ENCODE assay signal across 28 mouse cellular contexts in genomic region chr16:6380924-6381323, GRCm38 (mm10).
DNase-seq lines count a peak whose midpoint lies in the region; ATAC-seq lines count a peak whose summit lies in the region.
"Had no signal": no experiment of that assay in that cellular context is flagged by ENCODE, and none has a peak within 500 bp of the region (broad histone marks: within the 10 kb centered on the region; RNA-seq: fewer than 3 reads in every experiment).

No protein-coding gene starts in this region.

- no peaks in the 10 kb centered on the region for H3K36me3 ChIP-seq in intestine, embryonic 16.5 days (ENCODE audit: control insufficient read depth, insufficient read depth, low read length)
- H3K36me3 ChIP-seq: embryonic facial prominence, embryonic 10.5 days; embryonic facial prominence, embryonic 13.5 days; forebrain, embryonic 12.5 days; forebrain, embryonic 15.5 days; heart, embryonic 12.5 days; heart, embryonic 15.5 days had no signal

- no peak for ATAC-seq in intestine, embryonic 16.5 days
- ATAC-seq: CD4-positive, CD25-positive, alpha-beta regulatory T cell, adult 4 months; forebrain, embryonic 15.5 days had no signal

- no peaks in the 10 kb centered on the region for H3K9me3 ChIP-seq in intestine, embryonic 16.5 days (ENCODE audit: control insufficient read depth, low read length)
- H3K9me3 ChIP-seq: embryonic facial prominence, embryonic 10.5 days; embryonic facial prominence, embryonic 13.5 days; forebrain, embryonic 12.5 days; forebrain, embryonic 15.5 days; heart, embryonic 12.5 days; heart, embryonic 15.5 days had no signal

- WGBS in intestine, embryonic 16.5 days, result 81% methylated on average over 3 of the region's 3 CpGs

- H3K27ac ChIP-seq in intestine, embryonic 16.5 days (ENCODE audit: low read length), result no peak overlapping the region
- H3K27ac ChIP-seq: embryonic facial prominence, embryonic 10.5 days; embryonic facial prominence, embryonic 13.5 days; forebrain, embryonic 12.5 days; forebrain, embryonic 15.5 days; gastrocnemius, adult 2 months; heart, embryonic 15.5 days; hindbrain, embryonic 14.5 days had no signal

- no peaks in the 10 kb centered on the region for H3K27me3 ChIP-seq in intestine, embryonic 16.5 days (replicated peaks; ENCODE audit: control insufficient read depth, insufficient read depth, low read length)
- H3K27me3 ChIP-seq: embryonic facial prominence, embryonic 13.5 days; forebrain, embryonic 12.5 days; forebrain, embryonic 15.5 days; heart, embryonic 12.5 days; heart, embryonic 15.5 days had no signal

- H3K4me1 ChIP-seq in intestine, embryonic 16.5 days (ENCODE audit: control insufficient read depth, insufficient read depth, low read length), result no peaks in the 10 kb centered on the region
- H3K4me1 ChIP-seq: embryonic facial prominence, embryonic 10.5 days; embryonic facial prominence, embryonic 13.5 days; forebrain, embryonic 15.5 days; heart, embryonic 12.5 days; heart, embryonic 15.5 days had no signal

- no peak overlapping the region for H3K4me2 ChIP-seq in intestine, embryonic 16.5 days (ENCODE audit: low read depth, low read length)
- H3K4me2 ChIP-seq: embryonic facial prominence, embryonic 13.5 days; forebrain, embryonic 12.5 days; forebrain, embryonic 15.5 days; heart, embryonic 12.5 days; heart, embryonic 15.5 days; hindbrain, embryonic 14.5 days had no signal

- no peak overlapping the region for H3K4me3 ChIP-seq in intestine, embryonic 16.5 days (ENCODE audit: low read length)
- H3K4me3 ChIP-seq: embryonic facial prominence, embryonic 10.5 days; embryonic facial prominence, embryonic 13.5 days; erythroblast, embryonic 14.5 days; forebrain, embryonic 12.5 days; forebrain, embryonic 15.5 days; gastrocnemius, adult 2 months; heart, embryonic 12.5 days; heart, embryonic 15.5 days had no signal

- intact Hi-C loops in left cerebral cortex, postnatal 14 days (cut with DNase I), result no loop called here
- intact Hi-C loops in left cerebral cortex, postnatal 36 days (cut with DNase I), result no loop called here

- DNase-seq in layer of hippocampus, adult 11-12 months (ENCODE audit: low spot score), result peak; percentile 17
- no peak for DNase-seq in layer of hippocampus, postnatal 25 days (ENCODE audit: extremely low spot score in 1 of 2, low spot score in 1 of 2)
- DNase-seq in left cerebral cortex, postnatal 14 days (ENCODE audit: low spot score in 2 of 2), result peak; percentile 18 to 55
- no peak for DNase-seq in left cerebral cortex, postnatal 36 days (ENCODE audit: low spot score in 2 of 2)
- peak; percentile 51 to 64 for DNase-seq in right cerebral cortex, postnatal 10 days (ENCODE audit: low spot score in 2 of 2)
- no peak for DNase-seq in right cerebral cortex, postnatal 25 days
- DNase-seq in layer of hippocampus, adult 9-11 months, result peak; percentile 45
- DNase-seq: adrenal gland, adult 2 months; adrenal gland, postnatal 14 days; cerebellum, adult 11-12 months; cerebellum, adult 8-10 months; cerebellum, postnatal 10 days; cerebellum, postnatal 36 days; gastrocnemius, adult 2 months; gastrocnemius, postnatal 14 days; heart, adult 18-20 months; heart, postnatal 10 days; heart, postnatal 4 days had no signal

- H3K9ac ChIP-seq in intestine, embryonic 16.5 days (ENCODE audit: low read depth, low read length), result no peak overlapping the region
- H3K9ac ChIP-seq: embryonic facial prominence, embryonic 13.5 days; forebrain, embryonic 12.5 days; forebrain, embryonic 15.5 days; heart, embryonic 12.5 days; heart, embryonic 15.5 days; hindbrain, embryonic 14.5 days had no signal

Comparison
In these comparisons a context has a peak if more than half of its experiments do, and no peak if none do; other contexts are left out.
1. DNase-seq: peak in layer of hippocampus, adult 11-12 months (single experiment), left cerebral cortex, postnatal 14 days (2 of 2), right cerebral cortex, postnatal 10 days (2 of 2) and layer of hippocampus, adult 9-11 months (single experiment); none in layer of hippocampus, postnatal 25 days (0 of 2), left cerebral cortex, postnatal 36 days (0 of 2) and right cerebral cortex, postnatal 25 days (single experiment).